Mouse (Mus musculus): ENCODE results near the gene Tmem150a. TPM values are rescaled to one million over a fixed set of nuclear protein-coding genes. Genes with fewer than 3 reads are reported as not detected.

Tmem150a gene
- polyA plus RNA-seq, 1 experiment from 2014 or later, result 13.8 TPM

DNA sequence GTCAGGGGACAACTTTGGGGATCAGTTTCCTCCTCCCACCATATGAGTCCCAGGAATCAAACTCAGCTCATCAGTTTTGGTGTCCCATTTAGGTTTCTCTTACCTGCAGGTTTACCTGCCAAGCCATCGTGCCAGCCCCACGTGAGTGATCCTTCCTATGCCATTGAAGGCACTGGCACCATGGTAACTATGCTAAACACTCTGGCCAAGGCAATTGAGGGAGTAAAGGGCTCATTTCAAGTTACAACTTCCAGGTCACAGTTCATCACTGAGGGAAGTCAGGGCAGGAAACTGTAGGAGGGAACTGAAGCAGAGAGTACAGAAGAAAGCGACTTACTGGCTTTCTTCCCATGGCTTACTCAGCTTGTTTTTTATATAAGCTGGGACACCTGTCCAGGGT is 11.1 kb downstream of the Tmem150a start:
- Histone ChIP-seq H3K9ac (ENCODE audit: low read length) (no peak overlapping the region), H3K27me3 (ENCODE audit: control insufficient read depth, insufficient read depth, low read length) (no peaks in the 10 kb centered on the region), H3K4me2 (ENCODE audit: low read depth, low read length) (no peak overlapping the region), H3K4me1 (ENCODE audit: control insufficient read depth, insufficient read depth, low read length) (peaks cover 14% of the 10 kb centered on the region), H3K27ac (ENCODE audit: low read length) (no peak overlapping the region), H3K4me3 (ENCODE audit: low read length) (no peak overlapping the region), H3K36me3 (ENCODE audit: control insufficient read depth, insufficient read depth) (0 out of 2 replicates have a peak, but pooled peaks cover 2% of the 10 kb centered on the region), H3K9me3 (replicated peaks; ENCODE audit: control insufficient read depth, low read length) (no peaks in the 10 kb centered on the region)
- 64% methylated on average over 3 of the region's 3 CpGs for WGBS
- ATAC-seq (replicated peaks; ENCODE audit: extremely low read depth, insufficient read depth, low FRiP score), result no peak

DNA sequence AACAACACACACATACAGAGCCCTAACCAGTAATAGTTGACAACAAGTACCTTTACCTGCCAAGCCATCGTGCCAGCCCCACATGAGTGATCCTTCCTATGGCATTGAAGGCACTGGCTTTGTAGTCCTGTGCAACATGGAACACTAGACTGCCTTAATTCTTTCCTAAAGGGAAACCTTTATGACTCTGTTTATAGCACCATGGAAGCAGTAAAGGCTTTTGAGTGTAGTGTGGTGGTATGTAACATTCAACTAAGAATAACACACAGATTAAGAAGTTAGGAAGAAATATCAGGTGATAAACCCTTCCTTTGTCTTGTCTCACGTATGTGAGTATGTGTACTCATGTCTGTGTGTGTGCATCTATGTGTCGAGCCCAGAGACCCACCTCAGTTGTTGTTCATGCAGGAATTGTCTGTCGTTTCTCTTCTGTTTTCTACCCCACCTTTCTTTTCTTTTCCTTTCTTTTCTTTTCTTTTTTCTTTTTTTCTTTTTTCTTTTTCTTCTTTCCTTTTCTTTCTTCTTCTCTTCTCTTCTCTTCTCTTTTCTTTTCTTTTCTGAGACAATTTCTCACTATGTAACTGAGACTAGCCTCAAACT is 11.7 kb downstream of the Tmem150a start, which contains the start of gene Rnf181:
Rnf181 (minus strand) TSS at position 113 of the 600 bp plus-strand sequence.
- Histone ChIP-seq H3K4me1 (ENCODE audit: control insufficient read depth, insufficient read depth, low read length) (peaks cover 14% of the 10 kb centered on the region), H3K36me3 (ENCODE audit: control insufficient read depth, insufficient read depth) (0 out of 2 replicates have a peak, but pooled peaks cover 2% of the 10 kb centered on the region), H3K4me2 (ENCODE audit: low read depth, low read length) (no peak within 1 kb of the TSS), H3K9ac (ENCODE audit: low read length) (no peak within 1 kb of the TSS), H3K27ac (ENCODE audit: low read length) (no peak within 1 kb of the TSS), H3K27me3 (ENCODE audit: control insufficient read depth, insufficient read depth, low read length) (no peaks in the 10 kb centered on the region), H3K4me3 (ENCODE audit: low read length) (no peak within 1 kb of the TSS), H3K9me3 (replicated peaks; ENCODE audit: control insufficient read depth, low read length) (no peaks in the 10 kb centered on the region)
- no peak for ATAC-seq (replicated peaks; ENCODE audit: extremely low read depth, insufficient read depth, low FRiP score)
- 69% methylated on average over 4 of the region's 4 CpGs for WGBS

DNA sequence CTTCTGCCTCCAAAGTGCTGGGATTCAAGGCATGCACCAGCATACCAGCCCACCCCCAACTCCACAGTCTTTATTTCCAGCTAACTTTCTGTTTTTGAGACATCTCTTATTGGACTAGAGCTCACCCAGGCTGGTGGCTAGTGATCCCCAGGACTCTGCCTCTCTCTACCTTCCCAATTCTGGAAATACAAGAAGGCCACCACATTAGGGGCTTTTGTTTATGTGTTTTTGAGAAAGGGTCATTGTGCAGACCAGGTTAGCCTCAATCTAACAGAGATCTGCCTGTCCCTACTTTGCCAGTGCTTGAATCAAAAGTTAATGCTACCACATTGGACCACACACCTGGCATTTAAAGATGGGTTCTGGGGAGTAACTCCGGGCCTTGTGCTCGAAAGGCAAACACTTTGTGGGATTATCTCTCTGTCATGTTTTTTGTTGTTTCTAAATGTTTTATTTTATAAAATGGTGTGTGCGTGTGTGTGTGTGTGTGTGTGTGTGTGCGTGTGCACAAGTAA is 12.3 kb downstream of the Tmem150a start:
- Histone ChIP-seq H3K27ac (ENCODE audit: low read length) (no peak overlapping the region), H3K9ac (ENCODE audit: low read length) (no peak overlapping the region), H3K27me3 (ENCODE audit: control insufficient read depth, insufficient read depth, low read length) (no peaks in the 10 kb centered on the region), H3K4me1 (ENCODE audit: control insufficient read depth, insufficient read depth, low read length) (peaks cover 14% of the 10 kb centered on the region), H3K36me3 (ENCODE audit: control insufficient read depth, insufficient read depth) (0 out of 2 replicates have a peak, but pooled peaks cover 2% of the 10 kb centered on the region), H3K4me2 (ENCODE audit: low read depth, low read length) (no peak overlapping the region), H3K9me3 (replicated peaks; ENCODE audit: control insufficient read depth, low read length) (no peaks in the 10 kb centered on the region), H3K4me3 (ENCODE audit: low read length) (no peak overlapping the region)
- 83% methylated on average over 4 of the region's 4 CpGs for WGBS
- ATAC-seq (replicated peaks; ENCODE audit: extremely low read depth, insufficient read depth, low FRiP score), result no peak

DNA sequence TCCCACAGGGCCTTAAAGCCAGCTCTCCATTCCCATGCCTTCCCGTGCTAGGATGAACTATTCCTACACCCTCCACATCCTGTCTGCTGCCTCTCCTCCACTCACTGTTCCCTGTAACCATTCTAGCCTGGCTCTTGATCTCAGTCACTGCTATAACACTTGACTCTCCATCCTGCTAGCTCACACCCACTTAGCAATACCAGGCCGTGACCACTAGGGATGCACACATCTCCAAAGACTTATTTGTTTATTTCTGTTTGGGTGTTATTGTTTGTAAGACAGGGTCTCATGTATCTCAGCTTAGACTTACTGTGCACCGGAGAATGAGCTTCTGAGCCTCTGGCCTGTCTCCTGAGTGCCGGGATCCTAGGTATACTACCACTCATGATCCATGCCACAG is 14.3 kb downstream of the Tmem150a start:
- Histone ChIP-seq H3K27ac (ENCODE audit: low read length) (no peak overlapping the region), H3K9me3 (replicated peaks; ENCODE audit: control insufficient read depth, low read length) (no peaks in the 10 kb centered on the region), H3K4me2 (ENCODE audit: low read depth, low read length) (no peak overlapping the region), H3K4me1 (ENCODE audit: control insufficient read depth, insufficient read depth, low read length) (peaks cover 12% of the 10 kb centered on the region), H3K36me3 (ENCODE audit: control insufficient read depth, insufficient read depth) (0 out of 2 replicates have a peak, but pooled peaks cover 2% of the 10 kb centered on the region), H3K9ac (ENCODE audit: low read length) (no peak overlapping the region), H3K27me3 (ENCODE audit: control insufficient read depth, insufficient read depth, low read length) (no peaks in the 10 kb centered on the region), H3K4me3 (ENCODE audit: low read length) (no peak overlapping the region)
- no peak for ATAC-seq (replicated peaks; ENCODE audit: extremely low read depth, insufficient read depth, low FRiP score)
- WGBS, result 79% methylated on average over 4 of the region's 4 CpGs

DNA sequence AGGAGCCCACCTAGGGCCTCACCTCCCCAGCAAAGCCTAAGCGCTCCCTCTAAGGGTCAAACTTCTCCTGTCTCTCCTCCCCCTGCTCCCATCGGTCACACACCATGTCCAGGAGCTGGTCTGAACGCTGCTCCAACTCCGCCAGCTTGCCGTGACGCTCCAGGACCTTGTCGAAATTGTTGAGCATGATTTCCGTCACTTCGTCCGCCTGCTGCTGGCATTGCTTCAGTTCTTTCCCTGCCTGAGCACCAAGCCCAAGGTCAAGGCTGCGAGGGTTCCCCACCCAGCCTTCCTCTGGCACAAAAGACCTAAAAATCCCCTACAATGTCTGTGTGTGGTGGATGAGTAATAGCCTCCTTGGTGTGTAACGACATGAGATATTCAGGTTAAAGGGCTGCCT is 14.8 kb downstream of the Tmem150a start:
- no peak overlapping the region for H3K9ac ChIP-seq (ENCODE audit: low read length)
- no peak for ATAC-seq (replicated peaks; ENCODE audit: extremely low read depth, insufficient read depth, low FRiP score)
- WGBS, result 66% methylated on average over 12 of the region's 12 CpGs

DNA sequence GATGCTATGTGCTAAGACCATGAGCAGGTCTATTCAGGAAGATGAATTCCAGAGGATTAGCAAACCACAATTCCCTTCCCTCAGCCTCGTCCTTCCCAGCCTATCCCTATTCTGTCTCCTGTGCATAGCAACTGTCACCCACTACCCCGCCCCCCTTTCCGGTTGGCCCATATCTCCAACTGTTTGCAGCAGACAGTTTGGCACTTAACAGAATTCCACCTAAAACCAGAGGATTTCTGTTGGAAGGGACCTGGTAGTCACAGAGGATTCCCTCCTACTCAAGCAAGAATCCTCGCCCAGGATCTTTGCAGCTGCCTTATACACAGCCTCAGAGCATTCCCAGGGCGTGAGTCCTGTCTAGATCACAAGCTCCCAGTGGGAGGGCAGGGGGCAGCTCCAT is 15.9 kb downstream of the Tmem150a start:
- Histone ChIP-seq H3K27ac (ENCODE audit: low read length) (peak overlapping the region; percentile 86), H3K4me1 (ENCODE audit: control insufficient read depth, insufficient read depth, low read length) (peaks cover 12% of the 10 kb centered on the region), H3K9ac (ENCODE audit: low read length) (peak overlapping the region; percentile 7; the same call in 1 of the 2 replicates), H3K27me3 (ENCODE audit: control insufficient read depth, insufficient read depth, low read length) (no peaks in the 10 kb centered on the region), H3K36me3 (ENCODE audit: control insufficient read depth, insufficient read depth) (0 out of 2 replicates have a peak, but pooled peaks cover 2% of the 10 kb centered on the region), H3K4me2 (ENCODE audit: low read depth, low read length) (no peak overlapping the region), H3K4me3 (ENCODE audit: low read length) (no peak overlapping the region), H3K9me3 (replicated peaks; ENCODE audit: control insufficient read depth, low read length) (no peaks in the 10 kb centered on the region)
- WGBS, result 36% methylated on average over 5 of the region's 5 CpGs
- ATAC-seq (replicated peaks; ENCODE audit: extremely low read depth, insufficient read depth, low FRiP score), result peak; percentile 35; the same call in 1 of the 2 replicates

More for the DNA sequence above, 14.8 kb downstream of the Tmem150a start:
- no peak overlapping the region for H3K4me3 ChIP-seq (ENCODE audit: low read length)
- no peak overlapping the region for H3K4me2 ChIP-seq (ENCODE audit: low read depth, low read length)
- peaks cover 12% of the 10 kb centered on the region for H3K4me1 ChIP-seq (ENCODE audit: control insufficient read depth, insufficient read depth, low read length)
- no peaks in the 10 kb centered on the region for H3K9me3 ChIP-seq (replicated peaks; ENCODE audit: control insufficient read depth, low read length)
- no peaks in the 10 kb centered on the region for H3K27me3 ChIP-seq (ENCODE audit: control insufficient read depth, insufficient read depth, low read length)
- 0 out of 2 replicates have a peak, but pooled peaks cover 2% of the 10 kb centered on the region for H3K36me3 ChIP-seq (ENCODE audit: control insufficient read depth, insufficient read depth)
- H3K27ac ChIP-seq (ENCODE audit: low read length), result no peak overlapping the region

DNA sequence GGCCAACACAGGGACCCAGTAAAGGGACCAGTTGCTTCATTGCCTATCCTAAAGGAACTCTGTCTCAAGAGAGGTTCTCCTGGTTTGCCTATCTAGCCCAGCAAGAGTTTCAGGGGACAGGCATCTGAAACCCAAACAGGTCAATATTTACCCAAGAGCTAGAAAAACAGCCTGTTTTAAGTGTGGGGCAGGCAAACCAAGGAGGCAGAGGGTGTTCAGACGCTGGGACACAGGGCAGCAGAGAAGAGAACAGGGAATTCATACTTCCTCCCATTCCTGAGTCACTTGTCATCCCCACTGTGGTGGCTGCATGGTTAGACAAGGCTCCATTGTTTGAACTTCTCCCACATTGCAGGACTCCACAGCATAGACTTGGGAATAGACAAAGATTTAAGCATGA is 16.3 kb downstream of the Tmem150a start:
- Histone ChIP-seq H3K4me2 (ENCODE audit: low read depth, low read length) (no peak overlapping the region), H3K9ac (ENCODE audit: low read length) (no peak overlapping the region), H3K27ac (ENCODE audit: low read length) (peak overlapping the region; percentile 86), H3K4me1 (ENCODE audit: control insufficient read depth, insufficient read depth, low read length) (peaks cover 12% of the 10 kb centered on the region), H3K36me3 (ENCODE audit: control insufficient read depth, insufficient read depth) (0 out of 2 replicates have a peak, but pooled peaks cover 2% of the 10 kb centered on the region), H3K27me3 (ENCODE audit: control insufficient read depth, insufficient read depth, low read length) (no peaks in the 10 kb centered on the region), H3K9me3 (replicated peaks; ENCODE audit: control insufficient read depth, low read length) (no peaks in the 10 kb centered on the region), H3K4me3 (ENCODE audit: low read length) (no peak overlapping the region)
- WGBS, result 11% methylated on average over 1 of the region's 1 CpGs
- no peak for ATAC-seq (replicated peaks; ENCODE audit: extremely low read depth, insufficient read depth, low FRiP score)

DNA sequence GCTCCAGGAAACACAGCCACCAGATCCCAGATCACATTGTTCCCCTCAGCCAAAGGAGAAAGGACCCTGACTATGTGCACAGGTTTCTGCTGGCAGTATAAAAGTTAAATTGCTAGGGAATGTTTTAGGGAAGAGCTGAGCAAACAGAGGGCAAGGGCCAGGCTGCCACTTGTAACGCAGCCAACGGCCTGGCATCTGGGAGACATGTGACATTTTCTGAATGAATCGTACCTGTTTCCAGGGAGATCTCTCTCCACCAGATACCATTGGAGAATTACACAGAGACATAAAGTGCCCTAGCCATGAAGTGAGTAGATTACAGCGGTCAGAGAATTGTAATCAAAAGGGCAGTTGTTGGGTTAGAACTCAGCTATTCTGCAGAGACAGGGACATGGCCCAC is 17.9 kb downstream of the Tmem150a start:
- Histone ChIP-seq H3K27me3 (ENCODE audit: control insufficient read depth, insufficient read depth, low read length) (no peaks in the 10 kb centered on the region), H3K4me1 (ENCODE audit: control insufficient read depth, insufficient read depth, low read length) (peaks cover 12% of the 10 kb centered on the region), H3K9me3 (replicated peaks; ENCODE audit: control insufficient read depth, low read length) (no peaks in the 10 kb centered on the region), H3K36me3 (ENCODE audit: control insufficient read depth, insufficient read depth) (0 out of 2 replicates have a peak, but pooled peaks cover 2% of the 10 kb centered on the region), H3K9ac (ENCODE audit: low read length) (no peak overlapping the region), H3K4me3 (ENCODE audit: low read length) (no peak overlapping the region), H3K4me2 (ENCODE audit: low read depth, low read length) (no peak overlapping the region), H3K27ac (ENCODE audit: low read length) (peak overlapping the region; percentile 54)
- ATAC-seq (replicated peaks; ENCODE audit: extremely low read depth, insufficient read depth, low FRiP score), result no peak
- WGBS, result 75% methylated on average over 4 of the region's 4 CpGs

DNA sequence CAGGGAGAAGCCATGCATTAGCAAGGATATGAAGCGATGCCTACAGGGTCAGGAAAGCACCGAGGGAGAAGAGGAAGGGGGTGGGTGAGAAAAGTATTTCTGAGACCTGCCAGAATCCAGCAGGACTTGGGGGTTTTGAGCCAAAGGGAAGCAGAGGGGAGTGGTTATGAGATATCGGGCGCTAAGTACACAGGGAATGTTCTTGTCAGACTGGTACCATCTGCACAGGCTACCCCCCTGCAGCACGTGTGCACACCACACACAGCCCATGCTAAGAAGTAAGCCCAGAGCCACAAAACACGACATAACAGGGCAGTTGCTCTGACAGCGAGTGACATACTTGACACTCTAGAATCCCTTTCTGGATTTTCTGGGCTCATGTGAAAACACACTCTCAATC is 19.0 kb downstream of the Tmem150a start:
- H3K9me3 ChIP-seq (replicated peaks; ENCODE audit: control insufficient read depth, low read length), result no peaks in the 10 kb centered on the region
- no peak overlapping the region for H3K4me3 ChIP-seq (ENCODE audit: low read length)
- H3K36me3 ChIP-seq (ENCODE audit: control insufficient read depth, insufficient read depth), result no peaks in the 10 kb centered on the region
- WGBS, result 50% methylated on average over 7 of the region's 7 CpGs
- no peak overlapping the region for H3K4me2 ChIP-seq (ENCODE audit: low read depth, low read length)
- H3K9ac ChIP-seq (ENCODE audit: low read length), result no peak overlapping the region
- no peaks in the 10 kb centered on the region for H3K27me3 ChIP-seq (ENCODE audit: control insufficient read depth, insufficient read depth, low read length)
- peaks cover 12% of the 10 kb centered on the region for H3K4me1 ChIP-seq (ENCODE audit: control insufficient read depth, insufficient read depth, low read length)
- ATAC-seq (replicated peaks; ENCODE audit: extremely low read depth, insufficient read depth, low FRiP score), result peak; percentile 70
- H3K27ac ChIP-seq (ENCODE audit: low read length), result peak overlapping the region; percentile 54; the same call in 1 of the 2 replicates
